Mouse (Mus musculus): ENCODE results near the gene Cux2.

Cux2 gene

DNA sequence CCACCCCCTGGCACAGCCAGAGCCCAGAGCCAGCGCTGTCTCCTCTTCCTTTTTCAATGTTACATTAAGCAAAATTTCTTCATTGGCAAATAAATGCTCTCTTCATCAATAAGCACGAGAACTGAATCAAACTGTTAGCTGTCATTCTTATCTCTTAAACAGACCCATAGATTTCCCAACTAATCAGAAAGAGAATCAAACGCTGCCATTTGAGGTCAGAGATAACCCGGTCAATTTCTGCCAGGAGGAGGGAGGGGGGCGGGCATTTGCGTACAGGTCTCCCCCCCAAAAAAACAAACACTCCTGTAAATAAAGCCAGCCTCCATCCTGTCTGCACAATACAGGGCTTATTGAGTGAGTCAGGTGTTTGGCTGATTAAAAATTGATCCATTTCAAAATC is 33.2 kb downstream of the Cux2 start:
- DNase-seq (ENCODE audit: low spot score in 2 of 2) = no peak

DNA sequence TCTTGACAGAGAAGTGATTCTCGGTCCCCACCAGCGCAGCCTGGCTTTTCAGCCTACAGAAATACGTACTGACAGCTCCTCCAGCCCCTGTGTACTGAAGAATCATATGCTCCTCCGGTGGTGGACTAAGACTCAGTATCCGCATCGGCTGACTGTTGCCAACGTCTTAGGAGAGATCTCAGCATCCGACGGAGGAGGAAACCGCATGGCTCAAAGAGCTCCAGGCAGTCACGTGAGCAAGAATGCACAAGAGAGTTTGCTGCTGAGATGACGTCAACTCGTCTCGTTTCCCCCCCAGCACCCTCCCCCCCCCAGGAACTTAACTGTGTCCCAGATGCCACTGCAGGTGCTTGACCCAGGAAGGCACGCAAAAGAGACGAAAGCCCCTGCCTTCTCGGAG is 34.8 kb downstream of the Cux2 start:
- DNase-seq (ENCODE audit: low spot score in 2 of 2) = no peak

- DNase-seq (ENCODE audit: low spot score in 2 of 2) = no peak
Observed at GRCm38 (mm10) chr5:122014671-122015070, 35.2 kb downstream of the Cux2 start.

- no peak for DNase-seq (ENCODE audit: low spot score in 2 of 2)
Observed at GRCm38 (mm10) chr5:122011289-122011688, 38.6 kb downstream of the Cux2 start.

GRCm38 (mm10) chr5:122007946-122008441 is 41.9 kb downstream of the Cux2 start:
- DNase-seq (ENCODE audit: low spot score in 2 of 2) = no peak

DNA sequence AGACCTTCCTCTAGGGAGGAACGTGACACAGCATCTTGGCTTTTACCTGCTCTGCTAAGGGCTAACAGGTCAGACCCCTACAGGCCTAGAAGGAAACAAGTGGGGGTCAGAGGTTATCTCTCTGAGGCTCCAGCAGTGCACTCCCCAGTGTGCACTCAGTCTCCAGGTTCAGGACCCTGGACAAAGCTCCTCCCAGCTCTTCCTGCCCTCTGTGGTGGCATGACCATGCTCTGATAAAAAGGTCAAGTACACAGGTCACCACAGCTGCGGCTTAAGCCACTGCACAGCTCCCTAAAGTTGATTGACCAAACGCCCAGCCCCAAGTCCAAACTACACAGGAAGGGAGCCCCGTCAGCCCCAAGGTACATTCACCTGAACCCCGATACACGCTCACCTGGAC is 46.4 kb downstream of the Cux2 start:
- DNase-seq (ENCODE audit: low spot score in 2 of 2) = no peak

- no peak for DNase-seq (ENCODE audit: low spot score in 2 of 2)
Observed at GRCm38 (mm10) chr5:122002148-122002547, 47.8 kb downstream of the Cux2 start.

DNA sequence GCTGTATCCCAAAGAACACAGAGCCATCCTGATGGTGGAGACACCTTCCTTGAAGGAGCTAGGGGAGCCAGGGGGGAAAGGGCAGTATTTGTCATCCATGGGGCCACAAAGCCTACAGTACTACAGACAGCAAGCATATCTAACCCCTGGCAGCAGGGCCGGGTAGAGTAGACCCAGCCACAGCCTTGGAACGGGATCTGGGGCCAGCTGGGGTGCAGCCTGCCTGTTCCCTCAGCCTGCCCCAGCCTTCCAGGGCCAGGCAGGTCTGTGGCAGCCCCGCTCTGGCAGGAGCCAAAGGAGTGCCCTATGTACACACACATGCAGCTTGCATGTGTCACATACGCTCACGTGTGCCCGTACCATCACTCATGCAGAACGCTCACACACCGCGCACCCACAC is 48.6 kb downstream of the Cux2 start:
- DNase-seq (ENCODE audit: low spot score in 2 of 2) = no peak

DNA sequence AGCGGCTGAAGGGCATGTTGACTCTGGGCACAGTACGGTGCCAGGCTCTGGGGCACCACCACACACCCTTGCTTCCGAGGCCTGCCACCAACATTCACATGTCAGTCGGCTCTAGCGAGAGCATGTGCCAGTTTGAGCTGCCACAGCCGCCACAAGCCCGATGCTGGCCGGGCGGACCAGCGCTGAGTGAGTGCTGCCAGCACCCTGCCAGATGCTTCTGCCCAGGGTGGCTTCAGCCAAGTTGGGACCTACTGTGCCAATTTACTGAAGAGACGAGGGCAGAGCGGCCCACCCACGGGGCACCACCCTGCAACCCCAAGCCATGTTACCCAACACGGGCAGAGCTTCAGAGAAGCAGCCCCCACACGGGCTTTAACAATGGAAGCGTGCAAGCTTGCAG is 49.5 kb downstream of the Cux2 start:
- DNase-seq (ENCODE audit: low spot score in 2 of 2) = no peak

- peak; percentile 53 to 58 for DNase-seq (ENCODE audit: low spot score in 2 of 2)
Observed at GRCm38 (mm10) chr5:121998981-121999795, 50.7 kb downstream of the Cux2 start.

GRCm38 (mm10) chr5:121998281-121998680 is 51.6 kb downstream of the Cux2 start:
- no peak for DNase-seq (ENCODE audit: low spot score in 2 of 2)

- DNase-seq (ENCODE audit: low spot score in 2 of 2) = no peak
Observed at GRCm38 (mm10) chr5:121996701-121997100, 53.2 kb downstream of the Cux2 start.

DNA sequence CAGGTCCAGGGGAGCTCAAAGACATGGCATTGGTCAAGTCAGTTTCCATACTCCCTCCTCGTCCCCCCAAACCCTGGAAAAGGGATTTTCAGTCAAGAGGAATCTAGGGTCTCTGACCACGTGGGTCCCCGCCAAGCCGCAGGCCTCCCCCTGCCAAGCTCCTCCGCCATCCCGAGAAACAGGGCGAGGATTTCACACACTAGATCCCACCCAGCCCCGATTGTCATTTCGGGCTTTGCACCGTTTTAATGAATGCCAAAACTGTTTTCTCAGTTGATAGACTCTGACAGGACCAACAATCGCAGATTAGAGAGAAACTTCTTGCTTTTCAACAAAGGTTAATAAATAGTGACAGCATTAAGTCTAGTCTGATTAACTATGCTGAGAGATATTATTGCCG is 55.1 kb downstream of the Cux2 start:
- no peak for DNase-seq (ENCODE audit: low spot score in 2 of 2)

DNA sequence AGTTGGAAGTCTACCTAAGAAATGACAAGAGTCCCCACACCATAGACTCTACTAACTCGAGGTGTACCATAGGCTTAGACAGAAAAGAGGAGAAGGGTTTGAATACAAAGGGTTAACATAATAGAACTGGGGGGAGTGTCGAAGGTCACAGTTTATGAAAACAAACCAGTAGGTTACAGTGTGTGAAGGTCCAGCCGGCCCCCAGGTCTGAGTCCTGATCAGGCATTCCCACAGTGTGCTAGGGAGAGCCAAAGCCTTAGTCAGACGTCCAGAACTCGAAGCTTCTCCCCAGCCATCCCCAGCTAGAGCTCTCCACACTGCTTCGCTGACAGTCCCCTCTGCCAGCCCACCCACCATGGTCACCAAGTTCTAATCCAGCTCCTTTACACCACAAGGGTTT is 58.0 kb downstream of the Cux2 start:
- DNase-seq (ENCODE audit: low spot score in 2 of 2) = no peak

- no peak for DNase-seq (ENCODE audit: low spot score in 2 of 2)
Observed at GRCm38 (mm10) chr5:121985855-121986254, 64.0 kb downstream of the Cux2 start.

GRCm38 (mm10) chr5:121981650-121982131 is 68.2 kb downstream of the Cux2 start:
- DNase-seq (ENCODE audit: low spot score in 2 of 2) = no peak

GRCm38 (mm10) chr5:121976331-121976730 is 73.6 kb downstream of the Cux2 start:
- DNase-seq (ENCODE audit: low spot score in 2 of 2) = no peak

GRCm38 (mm10) chr5:121973541-121973940 is 76.4 kb downstream of the Cux2 start:
- DNase-seq (ENCODE audit: low spot score in 2 of 2) = no peak

- DNase-seq (ENCODE audit: low spot score in 2 of 2) = no peak
Observed at GRCm38 (mm10) chr5:121972680-121973192, 77.2 kb downstream of the Cux2 start.

- no peak for DNase-seq (ENCODE audit: low spot score in 2 of 2)
Observed at GRCm38 (mm10) chr5:121968999-121969398, 80.9 kb downstream of the Cux2 start.

DNA sequence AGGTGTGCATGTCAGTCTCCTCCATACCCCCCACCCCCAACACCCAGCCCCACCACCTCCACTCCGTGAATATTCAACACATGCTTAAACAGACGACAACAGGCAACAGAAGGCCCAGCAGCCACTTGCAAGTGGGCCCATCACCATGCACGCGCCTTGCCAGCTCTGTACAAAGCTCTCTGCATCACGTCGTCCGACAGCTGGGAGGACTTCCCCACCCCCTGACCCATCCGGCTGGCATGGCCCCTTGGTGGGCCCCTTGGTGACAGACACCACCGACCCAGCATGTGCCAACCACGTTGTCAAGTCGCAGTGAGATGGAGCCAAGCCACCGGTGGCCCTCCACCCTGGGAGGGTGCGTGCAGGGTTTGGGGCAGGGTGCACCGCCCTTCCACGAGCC is 81.5 kb downstream of the Cux2 start:
- no peak for DNase-seq (ENCODE audit: low spot score in 2 of 2)

DNA sequence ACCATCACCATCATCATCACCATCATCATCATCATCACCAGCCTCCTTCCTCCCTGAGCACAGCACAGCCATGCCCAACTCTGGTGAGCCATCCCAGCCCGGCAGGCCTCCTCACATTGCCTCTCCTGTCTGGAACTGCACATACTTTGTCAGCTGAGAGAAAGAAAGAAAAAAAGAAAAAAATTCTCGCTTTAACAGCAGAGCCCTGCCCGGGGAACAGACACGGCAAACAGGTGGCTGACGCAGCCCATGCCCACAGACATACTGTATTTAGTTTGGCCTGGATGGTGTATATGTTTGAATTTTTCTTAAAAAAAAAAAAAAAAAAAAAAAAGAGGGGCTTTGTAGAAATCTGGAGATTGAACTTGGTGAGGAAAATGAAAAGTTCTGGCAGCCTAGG is 82.4 kb downstream of the Cux2 start:
- no peak for DNase-seq (ENCODE audit: low spot score in 2 of 2)

GRCm38 (mm10) chr5:121966940-121967339 is 83.0 kb downstream of the Cux2 start:
- DNase-seq (ENCODE audit: low spot score in 2 of 2) = no peak
